Mouse (Mus musculus): ENCODE results near the gene Pam16. TPM values are rescaled to one million over a fixed set of nuclear protein-coding genes. Genes with fewer than 3 reads are reported as not detected.

Pam16 gene
- 13.7 TPM for polyA plus RNA-seq (2014; fragmentation: Illumina TruSeq; extraction: RNeasy Lipid Tissue Mini Kit (QIAGEN cat#74804); ENCODE audit: low read depth, low replicate concordance)

DNA sequence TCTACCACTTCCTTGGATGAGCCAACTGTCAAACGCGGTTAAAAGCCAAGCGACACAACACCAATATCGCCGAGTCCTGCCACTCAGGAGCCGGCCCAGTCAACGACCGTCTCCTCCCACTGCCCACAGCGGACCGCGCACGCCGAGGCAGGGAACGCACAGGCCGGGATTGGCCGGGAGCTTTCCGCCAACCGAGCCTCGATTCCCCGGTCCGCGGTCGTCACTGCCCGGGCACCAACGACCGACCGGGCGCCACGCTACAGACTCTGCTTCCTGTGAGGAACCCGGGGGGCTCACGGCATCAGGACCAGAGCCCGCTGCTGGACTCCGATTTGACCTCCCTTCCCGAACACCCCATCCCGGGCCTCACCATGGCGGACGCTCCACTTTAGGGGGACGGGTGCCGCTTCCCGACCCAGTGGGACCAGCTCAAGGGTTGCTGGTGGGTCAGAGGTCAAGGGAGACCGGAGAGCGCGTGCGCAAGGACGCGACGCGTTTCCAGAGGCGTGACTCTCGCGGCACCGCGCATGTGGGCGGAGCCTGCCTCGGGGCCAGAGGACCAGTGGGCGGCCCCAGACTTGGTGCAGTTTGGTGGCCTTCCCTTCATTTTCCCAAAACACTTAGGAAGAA, at the start of gene Pam16:
Pam16 (minus strand) TSS at position 508 of the 630 bp plus-strand sequence.

DNA sequence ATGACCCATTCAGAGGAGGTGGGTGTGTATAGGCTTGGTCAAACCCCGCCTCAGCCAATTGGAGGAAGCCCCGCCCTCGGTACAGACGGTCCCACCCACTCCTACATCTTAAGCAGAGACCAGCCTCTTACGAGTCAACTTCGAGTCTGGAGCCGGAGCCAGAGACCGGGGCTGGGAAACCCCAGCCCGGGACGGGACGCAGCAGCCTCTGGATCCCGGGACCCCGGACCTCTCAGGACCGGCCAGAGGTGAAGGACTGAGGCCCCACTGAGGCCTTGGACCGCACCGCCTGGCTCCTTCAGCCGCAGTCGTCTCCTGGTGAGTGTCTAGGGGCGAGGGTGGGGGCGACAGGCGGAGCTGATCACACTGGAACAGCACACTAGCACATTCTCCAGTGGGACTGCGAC, 15.0 kb upstream of the Pam16 start, which contains the start of the genes Vasn and Dnaja3:
Vasn (plus strand) TSS at position 111 of the 407 bp plus-strand sequence.
Dnaja3 (plus strand) TSS at position 159 of the 407 bp plus-strand sequence.

DNA sequence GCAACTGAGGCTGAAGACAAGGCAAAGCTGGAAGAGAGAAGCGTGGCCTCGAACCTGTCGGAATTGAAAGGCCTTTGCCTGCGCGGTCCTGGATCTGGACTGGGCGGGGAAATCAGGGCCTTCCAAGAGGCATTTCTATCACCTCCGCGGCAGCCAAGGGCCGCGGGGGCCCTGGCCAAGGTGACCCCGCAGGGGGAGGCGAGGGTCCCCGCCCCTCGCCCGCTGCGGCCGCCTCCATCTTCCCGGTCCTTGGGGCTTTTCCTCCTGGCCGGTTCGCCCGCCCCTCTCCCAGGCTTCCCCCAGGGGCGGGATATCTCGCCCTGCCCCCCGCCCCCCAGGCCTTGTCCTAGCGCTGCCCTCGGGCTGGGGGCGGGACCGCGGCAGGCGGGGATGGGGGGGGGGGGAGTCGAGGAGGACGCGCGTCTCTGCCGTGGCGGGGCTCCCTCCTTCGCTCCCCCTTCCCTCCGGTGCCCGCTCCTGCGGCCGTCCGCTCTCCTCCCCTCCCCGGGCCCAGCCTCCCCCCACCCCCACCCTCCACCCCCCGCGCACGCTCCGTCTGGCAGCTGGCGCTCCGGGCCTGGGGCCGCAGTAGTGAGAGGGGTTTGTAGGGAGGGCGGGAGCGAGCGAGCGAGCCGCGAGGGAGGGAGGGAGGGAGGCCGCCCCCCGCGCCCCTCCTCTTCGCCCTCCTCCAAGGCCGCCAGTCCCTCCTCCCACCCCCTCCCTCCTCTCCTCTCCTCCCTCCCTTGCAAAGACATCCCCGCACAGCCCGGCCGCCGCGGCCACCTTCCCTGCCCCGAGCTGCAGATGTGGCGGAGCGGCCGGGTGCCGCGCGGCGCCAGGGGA, 30.6 kb downstream of the Pam16 start, which contains the start of gene Glis2:
Glis2 (plus strand) TSS at position 743 of the 843 bp plus-strand sequence.

Other genes with a start within 250 kb of the Pam16 start
- gene Adcy9, start 204.5 kb downstream of the Pam16 start, polyA plus RNA-seq (2014; fragmentation: Illumina TruSeq; extraction: RNeasy Lipid Tissue Mini Kit (QIAGEN cat#74804); ENCODE audit: low read depth, low replicate concordance), result 1.8 TPM
- 0.69 TPM for gene Srl, start 83.2 kb downstream of the Pam16 start, polyA plus RNA-seq (2014; fragmentation: Illumina TruSeq; extraction: RNeasy Lipid Tissue Mini Kit (QIAGEN cat#74804); ENCODE audit: low read depth, low replicate concordance)
- 1.2 TPM for gene Tfap4, start 65.1 kb downstream of the Pam16 start, polyA plus RNA-seq (2014; fragmentation: Illumina TruSeq; extraction: RNeasy Lipid Tissue Mini Kit (QIAGEN cat#74804); ENCODE audit: low read depth, low replicate concordance)
- gene Glis2, start 30.3 kb downstream of the Pam16 start, polyA plus RNA-seq (2014; fragmentation: Illumina TruSeq; extraction: RNeasy Lipid Tissue Mini Kit (QIAGEN cat#74804); ENCODE audit: low read depth, low replicate concordance), result 0.13 TPM
- gene Vasn, start 15.0 kb upstream of the Pam16 start, polyA plus RNA-seq (2014; fragmentation: Illumina TruSeq; extraction: RNeasy Lipid Tissue Mini Kit (QIAGEN cat#74804); ENCODE audit: low read depth, low replicate concordance), result 0.56 TPM
- gene Dnaja3, start 15.0 kb upstream of the Pam16 start, polyA plus RNA-seq (2014; fragmentation: Illumina TruSeq; extraction: RNeasy Lipid Tissue Mini Kit (QIAGEN cat#74804); ENCODE audit: low read depth, low replicate concordance), result 45.1 TPM
- gene Coro7, start 54.8 kb upstream of the Pam16 start, polyA plus RNA-seq (2014; fragmentation: Illumina TruSeq; extraction: RNeasy Lipid Tissue Mini Kit (QIAGEN cat#74804); ENCODE audit: low read depth, low replicate concordance), result 1.8 TPM
- 1.2 TPM for gene Nmral1, start 94.4 kb upstream of the Pam16 start, polyA plus RNA-seq (2014; fragmentation: Illumina TruSeq; extraction: RNeasy Lipid Tissue Mini Kit (QIAGEN cat#74804); ENCODE audit: low read depth, low replicate concordance)
- gene Hmox2, start 101.4 kb upstream of the Pam16 start, polyA plus RNA-seq (2014; fragmentation: Illumina TruSeq; extraction: RNeasy Lipid Tissue Mini Kit (QIAGEN cat#74804); ENCODE audit: low read depth, low replicate concordance), result 49.5 TPM
- 35.6 TPM for gene Cdip1, start 165.3 kb upstream of the Pam16 start, polyA plus RNA-seq (2014; fragmentation: Illumina TruSeq; extraction: RNeasy Lipid Tissue Mini Kit (QIAGEN cat#74804); ENCODE audit: low read depth, low replicate concordance)
- gene 4930562C15Rik, start 210.4 kb upstream of the Pam16 start, polyA plus RNA-seq (2014; fragmentation: Illumina TruSeq; extraction: RNeasy Lipid Tissue Mini Kit (QIAGEN cat#74804); ENCODE audit: low read depth, low replicate concordance), result not detected

All from liver, adult 10 weeks (tissue).